Mouse (Mus musculus) C2C12 (cell line): Measurements from ENCODE around the gene Gm21870. TPM values are rescaled to one million over a fixed set of nuclear protein-coding genes. Genes with fewer than 3 reads are reported as not detected.
"Not testable (repeated sequence)": the region's sequence is repeated elsewhere in the genome, so short reads cannot be mapped to it uniquely, and the experiment has no call there.

Source experiments
- H3K27me3 ChIP-seq: one replicate; pipeline ENCODE4 v1.6.1; 2011; ENCODE audit not compliant: control insufficient read depth, insufficient read depth, insufficient read length
- H3K36me3 ChIP-seq: one replicate; pipeline ENCODE4 v1.6.1; 2011; ENCODE audit not compliant: control insufficient read depth, insufficient read depth
- H3K4me3 ChIP-seq: one replicate; pipeline ENCODE4 v1.5.1; 2011; ENCODE audit warnings: mild to moderate bottlenecking, control low read depth; ENCODE audit not compliant: poor library complexity, insufficient read depth, severe bottlenecking
- H3K79me2 ChIP-seq: one replicate; pipeline ENCODE4 v1.6.1; 2011; ENCODE audit not compliant: control insufficient read depth, insufficient read depth
- H3K79me3 ChIP-seq: one replicate; pipeline ENCODE4 v1.6.1; 2011; ENCODE audit warnings: low read depth, control low read depth
- H3ac ChIP-seq: one replicate; pipeline ENCODE3; 2011; ENCODE audit warnings: low read depth; ENCODE audit not compliant: control insufficient read depth, insufficient read length
- long read RNA-seq, 2 experiments: library from polyadenylated mRNA; unstranded; transcript quantifications; one replicate each; pipeline ENCODE4 v2.0.0; 2019 to 2020
- polyA plus RNA-seq: library from polyadenylated mRNA; unstranded; fragments of >200 nt; fragmentation: generic; extraction: Trizol; gene quantifications from one replicate; pipeline ENCODE4 v1.2.1, GENCODE M21; 2012; ENCODE audit warnings: missing spikeins

Gm21870 gene
- not detected for polyA plus RNA-seq
- long read RNA-seq, experiment 1, result 0 reads
- long read RNA-seq, experiment 2, result 0 reads

DNA sequence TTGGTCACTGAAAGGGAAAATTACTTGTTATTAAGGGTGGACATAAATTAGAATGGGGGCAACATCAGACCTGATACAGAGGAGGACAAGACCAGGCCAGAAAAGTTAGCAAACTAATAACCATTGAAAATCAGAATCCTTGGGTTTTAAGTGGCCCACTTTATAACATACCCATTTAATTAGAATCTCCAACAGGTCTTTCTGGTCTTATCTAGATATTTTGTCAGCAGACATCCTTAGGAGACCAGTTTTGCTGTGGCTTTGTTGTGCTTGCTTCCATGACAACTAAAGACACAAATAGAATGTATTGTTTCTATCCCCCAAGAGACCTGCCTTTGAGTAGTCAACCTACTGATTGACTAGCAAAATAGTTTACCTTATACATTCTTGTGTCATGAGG lies at the start of gene Gm21870:
Gm21870 (minus strand) TSS at position 101 of the 400 bp plus-strand sequence.
- H3K79me3 ChIP-seq, result not testable (repeated sequence)

GRCm38 (mm10) chrX:33956440-33956839 lies 30.2 kb downstream of the Gm21870 start, which contains the start of gene Btbd35f6:
TSS of gene Btbd35f6 (minus strand) at chrX:33956540.
- not testable (repeated sequence) for H3ac ChIP-seq, H3K79me2 ChIP-seq, H3K36me3 ChIP-seq, H3K27me3 ChIP-seq, H3K4me3 ChIP-seq, H3K79me3 ChIP-seq

More for the DNA sequence above, at the start of gene Gm21870:
- not testable (repeated sequence) for H3K36me3 ChIP-seq, H3K27me3 ChIP-seq, H3K4me3 ChIP-seq, H3ac ChIP-seq, H3K79me2 ChIP-seq

Other genes starting within 250 kb of the Gm21870 start
- not detected for gene Btbd35f6, start 30.3 kb downstream of the Gm21870 start, polyA plus RNA-seq
- gene Btbd35f9, start 174.7 kb upstream of the Gm21870 start, polyA plus RNA-seq, result not detected